ENCODE assay signal across 16 mouse cellular contexts in genomic region chr9:62202331-62202730, GRCm38 (mm10).
"Had no signal": no experiment of that assay in that cellular context is flagged by ENCODE, and none has a peak within 500 bp of the region (broad histone marks: within the 10 kb centered on the region; RNA-seq: fewer than 3 reads in every experiment).

No protein-coding gene starts in this region.

- H3K36me3 ChIP-seq: liver, embryonic 13.5 days; midbrain, embryonic 12.5 days; midbrain, embryonic 15.5 days; neural tube, embryonic 13.5 days; stomach, embryonic 15.5 days had no signal

- DNase-seq: kidney, adult 2 months; kidney, postnatal 25 days; liver, embryonic 13.5 days; lung, adult 2 months; lung, postnatal 14 days; retina, postnatal 1 day; right cerebral cortex, postnatal 25 days; spleen, adult 18-20 months; thymus, postnatal 25 days had no signal

- H3K4me3 ChIP-seq: liver, embryonic 13.5 days; midbrain, embryonic 12.5 days; midbrain, embryonic 15.5 days; myocyte; neural tube, embryonic 13.5 days; stomach, embryonic 15.5 days had no signal

- H3K9me3 ChIP-seq: liver, embryonic 13.5 days; midbrain, embryonic 12.5 days; midbrain, embryonic 15.5 days; neural tube, embryonic 13.5 days; stomach, embryonic 15.5 days had no signal

- H3K9ac ChIP-seq: liver, embryonic 13.5 days; midbrain, embryonic 12.5 days; midbrain, embryonic 15.5 days; neural tube, embryonic 13.5 days; stomach, embryonic 15.5 days had no signal

- H3K27ac ChIP-seq: kidney, postnatal 0 days; liver, embryonic 13.5 days; macrophage; midbrain, embryonic 12.5 days; midbrain, embryonic 15.5 days; neural tube, embryonic 13.5 days; stomach, embryonic 15.5 days had no signal

- H3K4me1 ChIP-seq: liver, embryonic 13.5 days; midbrain, embryonic 12.5 days; neural tube, embryonic 13.5 days; stomach, embryonic 15.5 days had no signal

- H3K27me3 ChIP-seq: liver, embryonic 13.5 days; midbrain, embryonic 12.5 days; midbrain, embryonic 15.5 days; neural tube, embryonic 13.5 days; stomach, embryonic 15.5 days had no signal
